Mouse (Mus musculus): ENCODE results near the gene Slc4a3.

Slc4a3 gene

DNA sequence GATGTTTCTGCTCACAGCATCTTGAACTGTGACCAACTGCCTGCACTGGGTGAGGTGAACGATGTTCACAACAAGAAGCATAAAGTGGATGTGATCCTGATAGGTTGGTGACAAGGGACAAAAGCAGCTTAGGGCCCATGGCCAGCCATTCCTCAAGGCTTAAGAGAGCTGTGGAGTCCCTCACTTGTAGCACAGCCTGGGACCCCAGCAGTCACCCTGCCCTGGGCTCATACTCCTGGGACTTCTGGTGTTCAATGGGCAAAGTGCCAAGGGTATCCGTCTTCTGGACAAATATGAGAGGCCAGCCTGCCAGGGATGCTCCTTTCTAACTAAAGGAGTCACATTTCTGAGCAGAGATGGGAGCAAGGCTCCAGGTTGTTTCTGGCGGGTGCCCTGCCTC is 49.9 kb downstream of the Slc4a3 start:
- no peak for DNase-seq (ENCODE audit: low read depth, low spot score)

DNA sequence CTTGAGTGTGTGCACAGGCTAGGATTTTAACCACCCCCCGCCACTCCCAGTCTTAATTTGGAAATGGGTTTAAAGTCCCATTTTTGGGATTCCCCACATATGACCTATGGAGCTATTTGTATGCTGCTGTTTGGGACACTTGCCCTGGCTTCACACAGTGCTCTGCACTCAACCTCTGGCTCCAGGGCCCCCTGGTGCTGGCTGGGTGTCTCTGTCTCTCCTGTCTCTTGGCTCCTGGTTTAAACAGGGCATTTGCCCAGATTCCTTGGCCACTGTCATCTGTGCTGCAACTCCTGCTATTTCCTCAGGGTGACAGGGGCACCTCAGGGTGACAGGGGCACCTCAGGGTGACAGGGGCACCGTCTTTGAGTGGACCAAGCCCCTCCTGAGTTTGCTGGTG is 50.8 kb downstream of the Slc4a3 start:
- no peak for DNase-seq (ENCODE audit: low read depth, low spot score)

DNA sequence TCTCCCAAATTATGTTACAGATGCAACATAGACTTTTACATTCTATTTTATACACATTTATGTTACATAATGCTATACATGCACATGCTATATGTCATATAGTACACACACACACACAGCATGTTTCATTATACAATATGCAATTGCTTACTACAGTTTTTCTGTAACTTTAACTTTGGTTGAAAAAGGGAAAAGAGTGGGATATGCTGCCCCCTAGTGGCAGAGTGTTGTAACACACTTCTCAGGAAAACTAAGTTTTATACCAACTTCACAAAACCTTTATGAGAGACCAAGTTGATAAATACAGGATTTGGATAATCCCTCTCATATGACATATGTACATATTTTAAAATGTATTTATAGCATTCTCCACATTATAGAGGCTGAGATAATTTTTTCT is 51.6 kb downstream of the Slc4a3 start:
- DNase-seq (ENCODE audit: low read depth, low spot score), result peak; percentile 53

DNA sequence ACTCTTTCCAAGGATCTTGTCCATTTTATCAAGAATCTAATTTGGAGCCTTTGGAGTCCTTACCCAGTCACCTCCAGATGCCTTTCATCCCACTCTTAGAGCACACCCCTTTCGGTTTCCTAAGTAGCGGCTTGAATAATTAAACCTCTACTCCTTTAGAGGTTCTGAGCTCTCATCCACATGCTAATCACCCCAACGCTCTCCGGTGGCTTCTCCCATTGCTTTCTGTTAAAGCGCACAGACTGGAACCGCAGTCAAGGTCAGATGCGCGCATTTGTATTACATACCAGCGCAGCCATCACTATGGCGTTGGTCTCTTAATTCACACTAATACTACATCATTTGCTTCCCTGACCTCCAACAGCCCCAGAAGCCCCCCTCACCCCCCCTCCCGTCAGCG is 55.7 kb downstream of the Slc4a3 start:
- peak; percentile 96 for DNase-seq (ENCODE audit: low read depth, low spot score)

DNA sequence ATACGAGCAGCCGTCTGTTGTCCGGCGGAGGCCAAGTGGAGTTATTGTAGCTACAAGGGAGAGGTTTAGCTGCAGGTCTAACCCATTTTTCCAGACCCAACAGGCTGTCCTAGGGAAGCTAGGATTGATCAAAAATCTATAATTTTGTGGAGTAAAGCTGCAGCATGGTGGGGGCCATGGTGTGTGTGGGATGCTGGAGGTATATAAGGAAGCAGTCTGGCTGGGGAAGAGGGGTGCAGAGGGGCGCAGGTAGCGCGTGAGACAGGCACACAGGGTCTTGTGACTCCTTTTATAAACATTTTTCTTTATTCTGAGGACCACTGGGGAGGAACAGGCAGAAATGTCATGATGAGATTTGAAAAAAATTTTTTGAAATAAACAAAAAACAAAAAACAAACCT is 57.5 kb downstream of the Slc4a3 start:
- DNase-seq (ENCODE audit: low read depth, low spot score), result no peak

DNA sequence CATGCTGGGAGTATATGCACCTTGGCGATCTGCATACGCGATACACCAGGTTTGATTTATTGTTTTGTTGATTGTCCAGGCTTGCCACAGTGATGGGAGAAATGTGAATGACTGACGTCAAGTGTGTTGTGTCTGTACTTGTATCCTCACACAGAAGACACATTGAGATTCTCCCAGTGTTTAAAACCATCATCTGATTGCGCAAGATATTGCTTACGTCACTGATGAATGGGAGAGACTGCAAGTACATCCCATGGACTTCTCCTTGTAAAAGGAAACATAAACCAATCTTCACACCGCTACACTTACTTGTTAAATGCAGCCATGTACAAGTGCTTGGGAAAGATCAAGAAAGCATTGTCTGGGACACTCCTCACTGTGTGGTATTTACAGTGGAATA is 62.2 kb downstream of the Slc4a3 start:
- no peak for DNase-seq (ENCODE audit: low read depth, low spot score)

DNA sequence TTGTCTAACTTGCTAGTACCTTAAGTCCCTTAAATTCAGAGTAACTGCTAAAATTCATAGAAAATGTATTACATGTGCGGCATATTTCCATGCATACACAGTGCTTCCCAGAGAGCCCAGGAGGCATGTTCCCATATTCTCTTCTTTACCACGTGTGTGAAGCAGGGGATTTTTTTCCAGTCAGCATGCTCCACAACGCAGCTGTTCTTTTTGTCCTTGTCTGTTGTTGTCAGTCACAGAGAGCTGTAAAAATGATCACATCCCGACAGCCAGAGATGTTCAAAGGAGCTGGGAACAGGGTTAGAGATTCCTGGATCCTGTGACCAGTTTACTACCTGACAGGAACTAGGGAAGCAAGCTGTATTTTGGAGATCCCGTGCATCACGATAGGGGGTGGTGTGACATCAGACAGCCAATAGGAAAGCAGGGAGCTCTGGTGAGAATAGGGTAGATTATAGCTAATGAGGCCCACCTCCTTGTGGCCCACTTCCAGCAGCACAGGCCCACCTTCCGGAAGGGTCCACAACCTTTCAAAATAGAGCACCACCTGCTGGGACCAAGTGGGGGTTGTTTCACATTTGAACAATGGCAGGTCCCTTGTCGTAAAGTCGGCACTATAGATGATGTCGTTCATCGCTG is 62.7 kb downstream of the Slc4a3 start:
- DNase-seq (ENCODE audit: low read depth, low spot score), result peak; percentile 81

DNA sequence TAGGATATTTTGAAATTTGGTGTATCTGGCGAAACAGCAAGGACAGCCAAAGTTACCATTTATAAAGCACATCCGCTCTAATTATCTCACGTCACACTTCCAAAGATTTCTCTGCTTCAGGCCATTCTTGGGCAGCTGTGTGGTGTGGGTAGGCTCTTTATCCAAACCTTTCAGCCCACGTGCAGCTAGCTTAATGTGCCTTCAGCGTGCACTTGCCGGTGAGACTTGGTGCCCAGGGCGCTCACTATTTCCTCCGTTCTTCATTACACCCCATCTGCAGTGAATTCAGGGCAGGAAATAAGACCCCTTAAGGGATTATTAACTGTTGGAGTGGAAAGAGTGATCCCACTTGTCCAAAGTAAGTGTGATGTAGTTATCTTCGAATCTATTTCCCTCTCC is 63.2 kb downstream of the Slc4a3 start:
- DNase-seq (ENCODE audit: low read depth, low spot score), result no peak

DNA sequence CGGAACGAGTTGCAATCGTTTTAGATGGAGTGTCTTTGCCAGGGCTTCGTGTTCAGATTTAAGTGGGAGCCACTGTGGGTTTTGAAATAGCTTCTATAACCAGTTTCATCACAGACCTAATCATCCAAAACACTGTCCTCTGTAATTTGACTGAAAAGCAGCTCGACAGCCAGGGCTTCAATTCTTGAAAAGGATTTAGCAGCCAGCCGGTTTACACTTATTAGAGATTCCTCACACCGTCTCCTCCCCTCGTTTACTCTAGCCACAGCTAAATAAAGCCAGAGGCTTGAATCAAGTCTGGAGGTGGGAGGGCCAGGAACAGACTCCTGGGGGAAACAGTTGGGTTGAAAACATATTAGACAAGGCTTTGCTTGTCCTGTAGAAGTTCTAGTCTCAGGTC is 64.5 kb downstream of the Slc4a3 start:
- no peak for DNase-seq (ENCODE audit: low read depth, low spot score)

Measured in ES-CJ7 (cell line).